Mouse (Mus musculus) T-cell, adult 66 days (primary cell): ENCODE data around the gene Klhdc8b. TPM values are rescaled to one million over a fixed set of nuclear protein-coding genes. Genes with fewer than 3 reads are reported as not detected.

Experiments
- total RNA-seq, 2 experiments: library from RNA; stranded (reverse); gene quantifications; 3 replicates in 1 of 2; 4 replicates in 1 of 2; pipeline ENCODE4 v1.2.4; 2023

Klhdc8b gene
- 1 to 10 TPM; 4.3 to 5.6 TPM for total RNA-seq

DNA sequence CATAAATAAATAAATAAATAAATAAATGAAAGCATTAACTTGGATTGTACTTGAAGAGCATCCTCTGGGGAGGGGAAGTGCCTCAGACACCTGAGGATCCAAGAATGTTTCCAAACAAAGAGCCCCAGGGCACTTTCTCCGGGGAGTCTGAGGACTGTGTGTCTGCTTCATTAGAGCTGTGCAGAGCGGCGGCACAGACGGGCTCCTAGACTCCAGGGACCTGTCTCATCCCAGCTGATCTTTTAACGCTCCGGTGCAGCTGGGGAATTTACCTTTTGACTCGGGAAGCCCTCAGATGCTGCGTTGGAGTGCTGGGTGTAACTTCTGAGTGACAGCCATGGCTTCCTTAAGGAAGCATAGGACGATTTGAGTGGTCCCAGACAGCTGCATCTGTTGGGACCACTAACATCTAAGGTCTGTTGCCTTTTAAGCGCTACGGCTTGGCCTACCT lies at the start of gene Klhdc8b:
TSS of gene Klhdc8b (minus strand) at position 401 of the 451 bp plus-strand sequence.

DNA sequence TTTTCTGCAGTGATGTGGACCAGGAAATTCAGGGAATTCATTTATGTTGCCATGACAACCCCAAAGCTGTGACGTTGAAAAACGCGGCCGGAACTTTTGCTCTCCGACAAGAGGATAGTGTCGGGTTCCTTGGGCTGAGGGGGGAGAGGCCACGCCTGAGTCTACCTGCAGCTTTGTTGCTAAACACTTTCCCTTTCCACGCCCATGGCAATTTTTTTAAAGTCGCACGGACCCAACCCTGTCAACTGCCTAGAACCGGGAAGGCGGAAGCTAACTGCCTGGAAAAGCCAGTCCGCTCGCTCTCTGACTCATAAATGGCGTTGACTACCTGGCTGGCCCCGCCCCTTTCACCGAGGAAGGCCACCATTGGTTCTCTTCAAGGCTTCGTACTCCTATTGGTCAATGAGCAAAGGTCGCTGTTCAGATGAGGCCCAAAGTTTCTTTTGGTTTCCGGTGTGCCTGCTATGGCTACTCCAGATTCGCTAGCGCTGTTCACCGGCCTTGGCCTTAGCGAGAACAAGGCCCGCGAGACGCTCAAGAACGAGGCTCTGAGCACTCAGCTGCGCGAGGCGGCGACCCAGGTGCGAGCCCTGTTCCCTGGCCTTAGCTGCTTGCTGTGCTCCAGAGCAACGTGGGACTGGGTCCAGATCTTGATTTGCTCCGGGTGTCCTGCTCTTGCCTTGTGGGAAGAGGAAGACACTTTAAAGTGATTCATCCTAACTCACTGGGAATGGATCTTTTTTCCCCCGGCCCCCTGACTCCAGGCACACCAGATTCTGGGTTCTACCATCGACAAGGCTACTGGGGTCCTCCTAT lies 46.4 kb upstream of the Klhdc8b start, which contains the start of gene Qars:
TSS of gene Qars (plus strand) at position 88 of the 816 bp plus-strand sequence.

DNA sequence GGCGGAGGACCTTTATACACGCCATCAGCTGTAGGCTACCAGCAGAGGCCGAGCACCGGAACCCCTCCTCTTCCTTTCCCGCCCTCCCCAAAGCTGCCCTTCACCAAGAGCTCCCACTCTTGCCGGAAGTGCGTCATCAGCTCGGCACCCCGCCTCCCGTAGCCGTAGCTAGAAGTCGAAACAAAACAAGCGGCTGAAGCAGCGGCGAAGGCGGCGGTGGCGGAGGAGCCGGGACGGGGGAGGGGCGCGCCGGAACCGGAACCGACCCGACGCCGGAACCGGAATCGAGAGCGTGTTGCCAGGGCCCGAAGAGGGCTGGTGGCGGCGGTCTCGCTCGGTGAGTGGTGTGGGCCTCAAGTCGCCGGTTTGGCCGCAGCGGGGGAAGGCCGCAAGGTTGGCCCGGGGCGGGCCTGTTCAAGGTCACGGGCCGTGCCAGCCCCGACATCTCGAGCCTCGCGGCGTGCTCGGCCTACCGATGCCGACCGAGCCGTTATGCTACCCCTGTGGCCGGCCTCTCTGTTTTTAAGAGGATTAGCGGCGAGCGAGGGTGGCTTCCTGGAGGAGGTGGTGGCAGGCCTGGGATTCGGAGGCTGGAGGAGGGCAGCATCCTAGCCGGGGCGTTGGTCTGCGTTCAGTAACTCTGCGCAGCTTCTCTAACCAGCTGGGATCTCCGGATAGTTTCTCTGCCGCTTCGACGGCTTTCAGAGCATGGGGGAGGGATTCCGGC lies 29.3 kb upstream of the Klhdc8b start, which contains the start of gene Usp19:
TSS of gene Usp19 (plus strand) at position 44 of the 727 bp plus-strand sequence.

DNA sequence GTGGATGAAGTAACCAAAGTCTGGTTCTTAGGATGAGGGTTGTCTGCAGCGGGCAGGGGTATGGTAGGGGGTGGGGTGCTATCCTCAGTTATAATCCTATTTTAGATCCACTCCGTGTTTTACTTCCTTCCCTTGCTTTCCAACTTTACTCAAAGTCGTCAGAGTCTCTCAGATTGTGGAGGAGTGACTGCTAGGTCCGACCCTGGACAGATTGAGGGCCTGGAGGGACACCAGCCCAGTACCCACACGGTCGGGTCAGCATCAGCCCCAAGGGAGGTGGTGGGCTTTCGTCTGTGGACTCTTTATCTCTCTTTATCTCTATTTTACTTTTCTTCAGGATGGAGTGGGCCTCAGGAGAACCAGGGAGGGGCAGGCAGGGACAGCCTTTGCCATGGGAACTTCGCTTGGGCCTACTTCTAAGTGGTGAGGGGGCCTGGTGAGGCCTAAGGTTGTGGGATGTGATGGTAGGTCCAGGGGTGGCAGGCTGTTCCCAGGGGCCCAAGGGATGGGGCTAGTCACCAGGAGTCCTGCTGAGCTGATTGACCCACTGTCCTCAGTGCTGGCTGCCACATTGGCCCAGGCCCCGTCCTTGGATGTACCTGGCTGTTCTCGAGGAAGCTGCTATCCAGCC lies 18.5 kb upstream of the Klhdc8b start, which contains the start of gene Lamb2:
TSS of gene Lamb2 (plus strand) at position 16 of the 631 bp plus-strand sequence.

DNA sequence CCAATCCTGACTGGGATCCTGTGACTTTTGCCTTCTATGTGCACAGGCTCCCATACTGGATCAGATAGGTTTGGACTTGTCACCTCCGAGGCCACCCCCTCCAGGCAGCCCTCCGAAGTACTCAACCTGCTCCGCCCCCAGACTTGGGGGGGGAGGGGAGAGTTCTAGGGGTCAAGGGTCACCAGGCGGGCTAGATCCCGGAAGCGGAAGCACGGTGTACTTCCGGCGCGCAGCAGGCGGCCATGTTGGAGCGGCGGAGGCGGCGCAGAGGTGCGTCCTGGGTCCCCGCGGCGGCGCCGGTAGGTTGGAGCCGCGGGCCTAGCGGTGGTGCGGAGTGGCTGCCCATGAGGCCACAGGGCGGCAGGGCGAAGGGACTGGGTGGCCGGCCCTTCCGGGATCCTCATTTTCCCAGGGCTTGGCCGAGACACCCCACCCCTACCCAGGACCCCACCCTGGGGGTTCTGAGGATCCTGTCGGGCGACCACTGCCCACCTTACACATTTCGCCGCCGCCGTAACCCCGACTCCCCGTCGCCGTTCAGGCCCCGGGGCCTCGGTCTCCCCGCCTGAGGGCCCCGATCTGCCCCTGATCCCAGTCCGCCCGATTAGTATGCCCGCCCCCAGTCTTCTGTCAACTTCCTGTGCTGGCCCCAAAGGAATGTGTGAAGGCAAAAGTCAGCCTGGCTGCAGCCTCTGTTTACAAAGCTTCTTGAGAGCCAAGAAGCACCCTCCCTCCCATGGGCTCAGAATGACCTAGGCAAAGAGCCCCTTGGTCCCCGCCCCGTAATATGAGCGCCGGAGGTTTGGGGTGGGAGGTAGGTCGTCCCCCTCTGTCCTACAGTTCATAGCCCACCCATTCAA lies 832 bp downstream of the Klhdc8b start, which contains the start of gene Ccdc71:
TSS of gene Ccdc71 (plus strand) at position 209 of the 860 bp plus-strand sequence.

DNA sequence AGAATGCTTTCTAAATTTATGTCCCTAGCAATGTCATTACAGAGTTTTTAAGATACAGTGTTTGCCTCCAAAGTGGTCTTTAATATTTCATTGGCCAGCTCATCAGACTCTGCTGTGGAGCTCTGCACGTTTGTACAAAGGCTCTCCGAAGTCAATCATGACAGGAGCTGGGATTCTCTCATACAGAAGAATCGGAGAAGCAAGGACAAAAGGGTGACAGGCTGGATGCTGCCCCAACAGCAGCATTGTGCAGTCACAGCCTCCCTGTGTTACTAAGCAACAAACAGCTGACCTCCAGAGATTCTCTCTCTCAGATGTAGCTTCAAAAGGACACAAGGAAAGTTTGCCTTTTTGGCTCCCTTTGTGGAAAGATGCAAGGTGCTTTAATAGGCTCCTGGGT lies 25.2 kb downstream of the Klhdc8b start, which contains the start of gene BC048562:
TSS of gene BC048562 (plus strand) at position 301 of the 400 bp plus-strand sequence.

DNA sequence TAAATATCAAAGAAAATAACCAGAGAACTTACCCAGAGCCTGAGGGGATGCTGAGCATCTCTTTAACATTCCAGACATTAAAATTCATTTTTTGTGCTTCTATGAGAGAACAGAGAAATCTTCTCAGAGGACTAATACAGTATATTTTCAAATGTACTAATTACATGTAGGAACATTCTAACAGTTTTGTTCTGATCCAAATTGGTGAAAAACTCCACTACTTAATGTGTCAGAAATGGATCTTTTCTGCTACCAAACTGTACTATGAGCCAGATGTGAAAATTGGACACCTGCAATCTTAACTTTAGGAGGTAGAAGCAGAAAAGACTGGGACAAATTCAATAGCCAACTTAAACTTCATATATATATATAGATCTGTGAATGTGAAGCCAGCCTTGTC lies 33.0 kb downstream of the Klhdc8b start, which contains the start of gene Ccdc36:
TSS of gene Ccdc36 (minus strand) at position 101 of the 400 bp plus-strand sequence.

Other genes with a start within 250 kb of the Klhdc8b start
- gene Dag1, start 197.6 kb downstream of the Klhdc8b start, total RNA-seq = 10 to 100 TPM; 32.0 to 33.0 TPM
- gene Nicn1, start 171.2 kb downstream of the Klhdc8b start, total RNA-seq = 1 to 10 TPM; 2.9 to 3.2 TPM
- 1 to 10 TPM; 1.9 to 2.3 TPM for gene Amt, start 164.7 kb downstream of the Klhdc8b start, total RNA-seq
- gene Rhoa, start 155.5 kb downstream of the Klhdc8b start, total RNA-seq = 100 to 1,000 TPM; 347 to 351 TPM
- gene Tcta, start 155.4 kb downstream of the Klhdc8b start, total RNA-seq = 10 to 100 TPM; 10.4 to 11.9 TPM
- 100 to 1,000 TPM; 212 to 222 TPM for gene Gpx1, start 122.7 kb downstream of the Klhdc8b start, total RNA-seq
- 100 to 1,000 TPM; 154 to 155 TPM for gene Usp4, start 113.7 kb downstream of the Klhdc8b start, total RNA-seq
- gene 1700102P08Rik, start 68.8 kb downstream of the Klhdc8b start, total RNA-seq = 10 to 100 TPM in 1 of 2 experiments, 1 to 10 TPM in 1; 7.6 to 10.3 TPM
- under 1 TPM in 1 of 2 experiments, not detected in 1; 0.18 TPM for gene Ccdc36, start 33.1 kb downstream of the Klhdc8b start, total RNA-seq
- not detected for gene BC048562, start 25.1 kb downstream of the Klhdc8b start, total RNA-seq
- gene Ccdc71, start 1.1 kb downstream of the Klhdc8b start, total RNA-seq = 10 to 100 TPM; 37.6 to 40.0 TPM
- gene Lamb2, start 18.2 kb upstream of the Klhdc8b start, total RNA-seq = under 1 TPM in 1 of 2 experiments, not detected in 1; 0.30 TPM
- 100 to 1,000 TPM; 288 to 319 TPM for gene Usp19, start 29.0 kb upstream of the Klhdc8b start, total RNA-seq
- 100 to 1,000 TPM; 207 to 272 TPM for gene Qars, start 46.1 kb upstream of the Klhdc8b start, total RNA-seq
- gene Qrich1, start 55.2 kb upstream of the Klhdc8b start, total RNA-seq = 100 to 1,000 TPM; 216 to 233 TPM
- 100 to 1,000 TPM; 181 to 194 TPM for gene Impdh2, start 98.7 kb upstream of the Klhdc8b start, total RNA-seq
- gene Ndufaf3, start 105.9 kb upstream of the Klhdc8b start, total RNA-seq = 10 to 100 TPM; 25.9 to 27.1 TPM
- gene Dalrd3, start 108.3 kb upstream of the Klhdc8b start, total RNA-seq = 10 to 100 TPM; 54.9 to 68.4 TPM
- 10 to 100 TPM; 30.1 to 33.2 TPM for gene Wdr6, start 117.2 kb upstream of the Klhdc8b start, total RNA-seq
- 10 to 100 TPM; 10.0 to 10.5 TPM for gene P4htm, start 136.1 kb upstream of the Klhdc8b start, total RNA-seq
- gene Arih2, start 187.8 kb upstream of the Klhdc8b start, total RNA-seq = 100 to 1,000 TPM; 128 TPM
- gene Slc25a20, start 200.5 kb upstream of the Klhdc8b start, total RNA-seq = 10 to 100 TPM; 19.4 to 24.9 TPM
- gene Prkar2a, start 227.7 kb upstream of the Klhdc8b start, total RNA-seq = 10 to 100 TPM; 12.4 to 14.4 TPM